Mouse (Mus musculus): ENCODE measurements at regions not wholly inside any gene's neighbourhood (a gene's known extent, or its start where the extent isn't known, plus 50 kb on each side); places are given as distances from the start of the nearest gene placed in this dataset.
A peak's percentile ranks its signal among the peaks of the same experiment; 100 is the strongest.

GRCm38 (mm10) chr16:51457166-51457565, 573.9 kb upstream of the Cblb start:
- DNase-seq (ENCODE audit: low spot score), result no peak

- no peak for DNase-seq (ENCODE audit: low spot score)
Measured at GRCm38 (mm10) chr16:51475690-51476089, 555.3 kb upstream of the Cblb start.

- no peak for DNase-seq (ENCODE audit: low spot score)
Measured at GRCm38 (mm10) chr16:51496096-51496495, 534.9 kb upstream of the Cblb start.

- no peak for DNase-seq (ENCODE audit: low spot score)
Measured at GRCm38 (mm10) chr16:51497777-51498176, 533.2 kb upstream of the Cblb start.

GRCm38 (mm10) chr16:51517079-51517478, 513.9 kb upstream of the Cblb start:
- DNase-seq (ENCODE audit: low spot score), result no peak

- DNase-seq (ENCODE audit: low spot score), result no peak
Measured at GRCm38 (mm10) chr16:51520762-51521161, 510.3 kb upstream of the Cblb start.

- DNase-seq (ENCODE audit: low spot score), result no peak
Measured at GRCm38 (mm10) chr16:51521317-51522092, 509.5 kb upstream of the Cblb start.

- no peak for DNase-seq (ENCODE audit: low spot score)
Measured at GRCm38 (mm10) chr16:51524023-51524422, 507.0 kb upstream of the Cblb start.

GRCm38 (mm10) chr16:51532496-51532895, 498.5 kb upstream of the Cblb start:
- no peak for DNase-seq (ENCODE audit: low spot score)

- DNase-seq (ENCODE audit: low spot score), result no peak
Measured at GRCm38 (mm10) chr16:51543769-51544168, 487.3 kb upstream of the Cblb start.

- no peak for DNase-seq (ENCODE audit: low spot score)
Measured at GRCm38 (mm10) chr16:51547032-51547431, 484.0 kb upstream of the Cblb start.

GRCm38 (mm10) chr16:51562866-51563658, 468.0 kb upstream of the Cblb start:
- DNase-seq (ENCODE audit: low spot score), result no peak

- no peak for DNase-seq (ENCODE audit: low spot score)
Measured at GRCm38 (mm10) chr16:51564064-51564463, 467.0 kb upstream of the Cblb start.

- DNase-seq (ENCODE audit: low spot score), result no peak
Measured at GRCm38 (mm10) chr16:51577915-51578593, 453.0 kb upstream of the Cblb start.

- no peak for DNase-seq (ENCODE audit: low spot score)
Measured at GRCm38 (mm10) chr16:51580525-51580924, 450.5 kb upstream of the Cblb start.

GRCm38 (mm10) chr16:51589924-51590397, 441.1 kb upstream of the Cblb start:
- no peak for DNase-seq (ENCODE audit: low spot score)

- no peak for DNase-seq (ENCODE audit: low spot score)
Measured at GRCm38 (mm10) chr16:51617579-51617978, 413.4 kb upstream of the Cblb start.

- no peak for DNase-seq (ENCODE audit: low spot score)
Measured at GRCm38 (mm10) chr16:51646646-51647045, 384.4 kb upstream of the Cblb start.

GRCm38 (mm10) chr16:51650100-51650499, 380.9 kb upstream of the Cblb start:
- DNase-seq (ENCODE audit: low spot score), result no peak

GRCm38 (mm10) chr16:51650683-51651082, 380.3 kb upstream of the Cblb start:
- no peak for DNase-seq (ENCODE audit: low spot score)

GRCm38 (mm10) chr16:51661693-51662092, 369.3 kb upstream of the Cblb start:
- peak; percentile 18 for DNase-seq (ENCODE audit: low spot score)

GRCm38 (mm10) chr16:51664325-51664724, 366.7 kb upstream of the Cblb start:
- DNase-seq (ENCODE audit: low spot score), result no peak

GRCm38 (mm10) chr16:51675101-51675500, 355.9 kb upstream of the Cblb start:
- no peak for DNase-seq (ENCODE audit: low spot score)

Data from lung, postnatal 25 days (tissue).